Mouse (Mus musculus): ENCODE results near the gene Chn2.

DNA sequence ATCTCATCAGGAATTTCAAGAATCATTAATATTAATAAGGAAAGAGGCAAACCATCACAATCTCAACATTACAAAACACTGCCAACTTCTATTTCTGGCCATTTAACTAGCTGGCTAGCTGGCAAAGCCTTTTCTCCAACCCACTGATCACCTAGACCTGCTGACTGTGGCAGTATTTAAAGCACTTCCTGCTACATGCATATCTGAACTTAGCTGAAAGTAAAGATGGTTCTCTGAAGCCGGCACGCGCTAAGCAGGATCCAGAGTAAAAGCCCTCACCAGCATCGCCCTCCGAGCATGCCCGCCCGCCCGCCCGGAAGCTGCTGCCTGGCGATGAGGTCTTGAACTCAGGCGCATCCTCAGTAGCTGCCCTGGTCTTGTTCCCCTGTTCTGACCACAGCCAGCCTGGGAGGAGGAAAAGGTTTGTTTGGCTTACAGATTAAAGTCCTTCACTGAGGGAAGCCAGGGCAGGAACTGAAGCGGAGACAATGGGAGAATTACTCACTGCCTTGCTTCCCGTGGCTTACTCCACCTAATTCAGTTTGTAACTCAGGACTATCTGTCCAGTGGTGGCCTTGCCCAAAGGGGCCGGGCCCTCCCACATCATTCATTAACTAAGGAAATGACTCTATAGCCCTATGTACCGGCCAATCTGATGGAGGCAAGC, 18.1 kb upstream of the Chn2 start:
- TF ChIP-seq CTCF (conservative IDR thresholded peaks at IDR 0.05; ENCODE audit: low read length) = no peak
- no peak for TF ChIP-seq POU5F1 (IDR thresholded peaks at IDR 0.05; ENCODE audit: borderline replicate concordance, low read length)

Data from E14TG2a.4 (cell line).